Mouse (Mus musculus) liver, postnatal 0 days (tissue): ENCODE results near the gene Thrap3. TPM values are rescaled to one million over a fixed set of nuclear protein-coding genes. Genes with fewer than 3 reads are reported as not detected.

Source experiments
- ATAC-seq: fragments of 200-750 bp; cut with Nextera tagmentation; 2 replicates; pipeline ENCODE4 v1.8.0; 2017; ENCODE audit warnings: mild to moderate bottlenecking, moderate library complexity
- DNase-seq: peaks from one replicate; pipeline ENCODE4 v3.0.0-alpha.2; 2016
- H3K27ac ChIP-seq: fragments of 300-500 bp; sonication (generic); 2 replicates; pipeline ENCODE4 v1.5.1; 2014; ENCODE audit warnings: antibody characterized with exemption, moderate library complexity, mild to moderate bottlenecking, low read depth
- H3K27me3 ChIP-seq: fragments of 300-500 bp; sonication (generic); 2 replicates; pipeline ENCODE4 v1.6.1; 2014; ENCODE audit warnings: low read length, control low read depth, mixed read lengths; ENCODE audit not compliant: insufficient read depth
- H3K36me3 ChIP-seq: fragments of 300-500 bp; sonication (generic); replicated peaks from 2 replicates; pipeline ENCODE4 v1.6.1; 2014; ENCODE audit warnings: mild to moderate bottlenecking, control low read depth, low read length, moderate library complexity, mixed read lengths; ENCODE audit not compliant: insufficient read depth
- H3K4me1 ChIP-seq: fragments of 300-500 bp; sonication (generic); 2 replicates; pipeline ENCODE4 v1.6.1; 2014; ENCODE audit warnings: antibody characterized with exemption, mild to moderate bottlenecking, control low read depth; ENCODE audit not compliant: insufficient read depth
- H3K4me2 ChIP-seq: fragments of 300-500 bp; sonication (generic); 2 replicates; pipeline ENCODE4 v1.6.1; 2014; ENCODE audit warnings: low read depth, mild to moderate bottlenecking, low read length, moderate library complexity, mixed read lengths
- H3K4me3 ChIP-seq: fragments of 300-500 bp; sonication (generic); 2 replicates; pipeline ENCODE4 v1.5.1; 2014; ENCODE audit warnings: low read depth, low read length
- H3K9ac ChIP-seq: fragments of 300-500 bp; sonication (generic); replicated peaks from 2 replicates; pipeline ENCODE4 v1.6.1; 2014; ENCODE audit warnings: mild to moderate bottlenecking, moderate library complexity
- H3K9me3 ChIP-seq: fragments of 300-500 bp; sonication (generic); 2 replicates; pipeline ENCODE4 v1.6.1; 2016; ENCODE audit warnings: mild to moderate bottlenecking, control low read depth, low read length, mixed read lengths
- CTCF ChIP-seq: sonication (generic); IDR thresholded peaks from 2 replicates; pipeline ENCODE4 v1.5.1; 2016; ENCODE audit warnings: antibody characterized with exemption, low read depth
- EP300 ChIP-seq: IDR thresholded peaks from 2 replicates; pipeline ENCODE4 v1.6.1; 2016; ENCODE audit warnings: antibody characterized with exemption, low read depth, mild to moderate bottlenecking
- WGBS: fragments of 180-500 bp; shearing (Covaris S2); extraction: QIAGEN DNeasy Blood & Tissue Kit; methylation state at CpG from one replicate; pipeline ENCODE4 v1.1.7; 2014; ENCODE audit not compliant: insufficient replicate concordance; 5-methylcytosine and 5-hydroxymethylcytosine counted together
- polyA plus RNA-seq: library from polyadenylated mRNA; unstranded; fragments of >200 nt; fragmentation: Nextera tagmentation; extraction: Ambion mirVana; gene quantifications from 2 replicates; pipeline ENCODE4 v1.2.1, GENCODE M21; 2015

The Thrap3 gene
- polyA plus RNA-seq, 1 experiment from 2014 or later, result 62.4 TPM

DNA sequence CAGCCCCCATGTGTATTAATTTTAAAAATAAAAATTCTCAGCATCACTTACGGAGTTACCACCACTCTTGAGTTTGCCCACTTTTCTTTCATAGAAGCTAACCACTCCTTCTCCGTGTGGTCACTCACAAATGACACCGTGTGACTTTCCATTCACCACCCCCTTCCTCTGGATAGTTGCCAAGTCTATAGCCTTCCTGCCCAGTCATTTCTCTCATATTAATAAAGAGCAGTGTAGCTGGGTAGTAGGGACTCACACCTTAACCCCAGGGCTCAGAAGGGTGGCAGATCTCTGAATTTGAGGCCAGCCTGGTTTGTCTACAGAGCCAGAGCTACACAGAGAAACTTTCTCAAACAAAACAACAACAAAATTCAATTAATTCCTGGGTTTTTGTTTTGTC lies 5.1 kb downstream of the Thrap3 start:
- no peaks in the 10 kb centered on the region for H3K27me3 ChIP-seq
- TF ChIP-seq CTCF (no peak), EP300 (no peak)
- no peak overlapping the region for H3K4me3 ChIP-seq
- H3K36me3 ChIP-seq, result peaks cover 24% of the 10 kb centered on the region
- H3K9me3 ChIP-seq, result no peaks in the 10 kb centered on the region
- peak overlapping the region; percentile 0; the same call in 1 of the 2 replicates for H3K4me2 ChIP-seq
- 46% methylated on average over 3 of the region's 3 CpGs for WGBS
- DNase-seq, result no peak
- H3K4me1 ChIP-seq, result peaks cover 36% of the 10 kb centered on the region
- no peak overlapping the region for H3K9ac ChIP-seq
- H3K27ac ChIP-seq, result no peak overlapping the region
- no peak for ATAC-seq

DNA sequence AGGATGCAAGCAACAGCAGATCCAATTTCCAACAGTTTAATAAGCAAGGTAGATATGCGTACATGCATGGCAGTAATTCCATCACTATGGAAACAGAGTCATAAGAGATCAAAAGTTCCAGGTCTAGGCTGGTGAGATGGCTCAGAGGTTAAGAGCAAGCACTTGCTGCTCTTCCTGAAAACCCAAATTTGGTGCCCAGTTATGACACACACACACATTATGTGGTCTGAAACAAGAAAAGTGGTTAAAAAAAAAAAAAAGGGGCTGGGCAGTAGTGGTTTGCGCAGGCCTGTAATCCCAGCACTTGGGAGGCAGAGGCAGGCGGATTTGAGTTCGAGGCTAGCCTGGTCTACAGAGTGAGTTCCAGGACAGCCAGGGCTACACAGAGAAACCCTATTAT lies 7.6 kb downstream of the Thrap3 start:
- H3K9me3 ChIP-seq, result no peaks in the 10 kb centered on the region
- peaks cover 39% of the 10 kb centered on the region for H3K36me3 ChIP-seq
- H3K27ac ChIP-seq, result no peak overlapping the region
- peaks cover 27% of the 10 kb centered on the region for H3K4me1 ChIP-seq
- DNase-seq (no peak), ATAC-seq (no peak)
- H3K4me2 ChIP-seq, result no peak overlapping the region
- 87% methylated on average over 4 of the region's 4 CpGs for WGBS
- H3K27me3 ChIP-seq, result no peaks in the 10 kb centered on the region
- H3K9ac ChIP-seq, result no peak overlapping the region
- TF ChIP-seq CTCF (no peak), EP300 (no peak)
- no peak overlapping the region for H3K4me3 ChIP-seq

DNA sequence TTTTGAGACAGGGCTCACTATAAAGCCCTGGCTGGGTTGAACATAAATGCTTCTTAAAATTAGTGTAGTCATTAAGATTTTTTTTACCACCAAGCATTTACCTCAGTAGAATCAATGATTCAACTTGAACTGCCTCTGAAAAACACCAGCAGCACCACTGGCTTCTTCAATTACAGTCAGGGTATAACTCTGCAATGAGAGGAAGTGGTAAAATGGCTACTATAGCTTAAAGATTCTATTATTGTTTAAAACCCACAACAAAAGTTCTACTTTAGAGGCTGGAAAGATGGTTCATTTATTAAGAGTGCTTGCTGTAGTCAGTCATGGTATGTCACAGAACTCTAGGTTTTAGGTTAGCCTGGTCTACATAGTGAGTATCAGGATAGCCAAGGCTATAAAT lies 8.3 kb downstream of the Thrap3 start:
- Histone ChIP-seq H3K27me3 (no peaks in the 10 kb centered on the region), H3K4me3 (no peak overlapping the region), H3K36me3 (peaks cover 39% of the 10 kb centered on the region), H3K4me1 (peaks cover 20% of the 10 kb centered on the region), H3K27ac (no peak overlapping the region), H3K9ac (no peak overlapping the region), H3K4me2 (no peak overlapping the region), H3K9me3 (no peaks in the 10 kb centered on the region)
- TF ChIP-seq CTCF (no peak), EP300 (no peak)
- ATAC-seq (no peak), DNase-seq (no peak)

DNA sequence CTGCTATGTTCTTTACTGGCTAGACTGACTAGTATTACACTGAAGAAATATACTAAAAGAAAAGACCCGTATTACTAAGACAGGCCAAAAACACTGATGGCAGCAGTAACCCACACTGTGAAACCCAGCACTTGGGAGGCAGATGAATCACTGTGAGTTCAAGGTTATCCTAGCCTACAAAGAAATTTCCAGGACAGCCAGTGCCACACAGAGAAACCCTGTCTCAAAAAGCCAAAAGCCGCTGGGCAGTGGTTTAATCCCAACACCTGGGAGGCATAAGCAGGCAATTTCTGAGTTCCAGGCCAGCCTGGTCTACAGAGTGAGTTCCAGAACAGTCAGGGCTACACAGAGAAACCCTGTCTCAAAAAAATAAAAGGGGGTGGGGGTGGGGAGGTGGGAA lies 11.9 kb downstream of the Thrap3 start:
- Histone ChIP-seq H3K36me3 (peaks cover 58% of the 10 kb centered on the region), H3K27me3 (no peaks in the 10 kb centered on the region), H3K27ac (no peak overlapping the region), H3K4me1 (0 out of 2 replicates have a peak, but pooled peaks cover 2% of the 10 kb centered on the region), H3K4me3 (no peak overlapping the region), H3K9ac (no peak overlapping the region), H3K4me2 (no peak overlapping the region), H3K9me3 (no peaks in the 10 kb centered on the region)
- ATAC-seq, result no peak
- 86% methylated on average over 2 of the region's 2 CpGs for WGBS
- no peak for DNase-seq
- TF ChIP-seq EP300 (no peak), CTCF (no peak)

DNA sequence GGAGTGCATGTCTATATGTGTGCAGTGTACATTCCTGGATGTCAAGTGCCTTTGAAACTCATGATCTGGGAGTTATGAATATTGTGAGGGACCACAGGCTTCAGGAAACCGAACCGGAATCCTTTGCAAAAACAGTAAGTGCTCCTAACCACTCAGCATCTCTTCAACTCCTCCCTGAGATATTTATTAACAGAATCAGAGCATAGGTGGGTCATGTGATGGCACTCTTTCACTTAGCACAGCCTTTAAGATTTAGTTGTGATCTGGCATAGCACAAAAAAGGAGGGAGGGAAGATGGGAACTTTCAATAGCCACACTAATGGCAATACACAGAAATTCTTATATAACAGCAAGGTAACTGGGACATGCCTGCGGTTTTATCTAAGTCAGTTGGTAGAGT lies 15.5 kb downstream of the Thrap3 start:
- Histone ChIP-seq H3K9me3 (no peaks in the 10 kb centered on the region), H3K27me3 (no peaks in the 10 kb centered on the region), H3K4me3 (no peak overlapping the region), H3K36me3 (peaks cover 54% of the 10 kb centered on the region), H3K4me2 (no peak overlapping the region), H3K9ac (no peak overlapping the region), H3K4me1 (0 out of 2 replicates have a peak, but pooled peaks cover 2% of the 10 kb centered on the region), H3K27ac (no peak overlapping the region)
- WGBS, result 89% methylated on average over 3 of the region's 3 CpGs
- ATAC-seq (no peak), DNase-seq (no peak)
- no peak for TF ChIP-seq EP300
- TF ChIP-seq CTCF, result no peak

DNA sequence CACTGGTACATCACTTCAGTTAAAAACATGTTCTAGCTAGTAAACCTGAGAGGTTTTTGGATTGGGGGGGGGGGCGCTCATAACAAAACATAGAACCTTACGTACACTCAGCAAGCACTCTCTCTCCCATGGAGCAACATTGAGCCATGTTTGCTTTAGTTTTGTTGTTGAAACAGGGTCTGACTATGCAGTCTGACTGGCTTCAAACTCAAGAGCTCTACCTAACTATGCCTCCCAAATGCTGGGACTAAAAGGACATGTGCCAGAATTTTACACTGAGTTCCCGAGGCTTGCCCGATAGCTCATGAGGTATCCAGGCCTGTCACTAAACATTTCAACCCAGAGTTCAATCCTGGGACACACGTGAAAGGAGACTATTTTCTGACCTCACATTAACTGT lies 19.5 kb downstream of the Thrap3 start:
- Histone ChIP-seq H3K4me2 (no peak overlapping the region), H3K4me1 (peaks cover 4% of the 10 kb centered on the region; the same call in 1 of the 2 replicates), H3K36me3 (peaks cover 59% of the 10 kb centered on the region), H3K4me3 (no peak overlapping the region), H3K9ac (no peak overlapping the region), H3K9me3 (no peaks in the 10 kb centered on the region), H3K27me3 (no peaks in the 10 kb centered on the region), H3K27ac (no peak overlapping the region)
- ATAC-seq (peak; percentile 72), DNase-seq (no peak)
- TF ChIP-seq EP300 (no peak), CTCF (no peak)
- 70% methylated on average over 5 of the region's 5 CpGs for WGBS
